Comparison of ENCODE assay signal across 22 mouse cellular contexts in the genomic region with DNA sequence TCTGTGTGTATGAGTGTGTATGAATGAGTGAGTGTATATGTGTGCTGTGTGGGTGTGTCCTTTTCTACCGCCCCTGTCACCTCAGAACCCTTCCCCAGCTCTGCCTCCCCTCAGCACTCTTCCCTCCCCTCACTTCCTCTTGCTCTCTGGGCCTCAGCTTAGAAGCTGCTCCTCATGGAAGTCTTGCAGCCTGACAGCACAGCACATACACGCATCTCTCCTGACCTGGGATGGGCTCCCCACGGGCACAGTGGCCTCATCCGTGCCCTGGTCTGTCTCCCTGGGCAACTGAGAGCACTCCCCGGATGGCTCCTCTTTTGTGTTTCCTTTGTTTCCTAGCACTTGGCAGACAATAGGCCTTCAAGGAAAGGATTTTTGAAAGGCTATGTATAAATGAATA. TPM values are rescaled to one million over a fixed set of nuclear protein-coding genes. Genes with fewer than 3 reads are reported as not detected.
DNase-seq lines count a peak whose midpoint lies in the region; ATAC-seq lines count a peak whose summit lies in the region.
"Had no signal": no experiment of that assay in that cellular context is flagged by ENCODE, and none has a peak within 500 bp of the region (broad histone marks: within the 10 kb centered on the region; RNA-seq: fewer than 3 reads in every experiment).

No protein-coding gene starts in this region.

- H3K36me3 ChIP-seq in hindbrain, embryonic 10.5 days: 0 out of 2 replicates have a peak, but pooled peaks cover 6% of the 10 kb centered on the region
- H3K36me3 ChIP-seq in hindbrain, embryonic 16.5 days (ENCODE audit: control insufficient read depth, insufficient read depth, low read length): no peaks in the 10 kb centered on the region
- no peaks in the 10 kb centered on the region for H3K36me3 ChIP-seq in liver, embryonic 11.5 days (ENCODE audit: control insufficient read depth, insufficient read depth, low read length)
- H3K36me3 ChIP-seq: forebrain, embryonic 15.5 days had no signal

- no peak for ATAC-seq in hindbrain, embryonic 16.5 days
- no peak for ATAC-seq in liver, embryonic 11.5 days (replicated peaks; ENCODE audit: low FRiP score)
- ATAC-seq: forebrain, embryonic 15.5 days had no signal

- no peaks in the 10 kb centered on the region for H3K27me3 ChIP-seq in hindbrain, embryonic 10.5 days (ENCODE audit: insufficient read depth, poor library complexity, severe bottlenecking)
- no peaks in the 10 kb centered on the region for H3K27me3 ChIP-seq in hindbrain, embryonic 16.5 days (replicated peaks; ENCODE audit: control insufficient read depth, insufficient read depth, low read length)
- no peaks in the 10 kb centered on the region for H3K27me3 ChIP-seq in liver, embryonic 11.5 days (replicated peaks; ENCODE audit: control insufficient read depth, insufficient read depth, low read length)
- H3K27me3 ChIP-seq: forebrain, embryonic 15.5 days had no signal

- intact Hi-C loops in left cerebral cortex, postnatal 36 days (cut with DNase I): no loop called here

- H3K4me3 ChIP-seq in hindbrain, embryonic 10.5 days: no peak overlapping the region; the same call in 1 of the 2 replicates
- no peak overlapping the region for H3K4me3 ChIP-seq in hindbrain, embryonic 16.5 days (ENCODE audit: low read length)
- no peak overlapping the region for H3K4me3 ChIP-seq in liver, embryonic 11.5 days (ENCODE audit: low read depth, low read length)
- H3K4me3 ChIP-seq: forebrain, embryonic 15.5 days; layer of hippocampus, adult 2 months; myocyte had no signal

- 19% methylated on average over 5 of the region's 5 CpGs for WGBS in hindbrain, embryonic 10.5 days
- WGBS in hindbrain, embryonic 16.5 days: 9% methylated on average over 5 of the region's 5 CpGs
- WGBS in liver, embryonic 11.5 days: 53% methylated on average over 5 of the region's 5 CpGs

- peaks cover 35% of the 10 kb centered on the region for H3K4me1 ChIP-seq in hindbrain, embryonic 10.5 days (replicated peaks)
- H3K4me1 ChIP-seq in hindbrain, embryonic 16.5 days (ENCODE audit: control insufficient read depth, insufficient read depth, low read depth, low read length): no peaks in the 10 kb centered on the region
- H3K4me1 ChIP-seq in liver, embryonic 11.5 days (replicated peaks; ENCODE audit: control insufficient read depth, insufficient read depth, low read length): peaks cover 35% of the 10 kb centered on the region

- no peak overlapping the region for H3K4me2 ChIP-seq in hindbrain, embryonic 16.5 days (ENCODE audit: low read length)
- no peak overlapping the region; the same call in 1 of the 2 replicates for H3K4me2 ChIP-seq in liver, embryonic 11.5 days
- H3K4me2 ChIP-seq: forebrain, embryonic 15.5 days; lung, embryonic 14.5 days had no signal

- peak; percentile 65 for DNase-seq in hindbrain, embryonic 10.5 days (ENCODE audit: low spot score)
- DNase-seq in spleen, postnatal 10 days (ENCODE audit: low spot score in 2 of 2): peak; percentile 39 to 59
- DNase-seq in spleen, adult 12 weeks (ENCODE audit: low spot score): no peak
- DNase-seq in liver, embryonic 11.5 days (ENCODE audit: low spot score): no peak
- DNase-seq in ovary, adult 18-20 months (ENCODE audit: low spot score): no peak
- no peak for DNase-seq in left cerebral cortex, postnatal 36 days (ENCODE audit: low spot score in 2 of 2)
- no peak for DNase-seq in right cerebral cortex, adult 2 months (ENCODE audit: low spot score in 2 of 2)
- DNase-seq: adrenal gland, postnatal 14 days; B cell, adult 2 months; cerebellum, adult 11 months; cerebellum, postnatal 10 days; gastrocnemius, postnatal 25 days; kidney, adult 8-10 months; kidney, postnatal 14 days; lung, embryonic 14.5 days; lung, postnatal 4 days; midbrain, embryonic 14.5 days; right cerebral cortex, postnatal 4 days had no signal

- H3K9me3 ChIP-seq in hindbrain, embryonic 10.5 days: peaks cover 12% of the 10 kb centered on the region
- no peaks in the 10 kb centered on the region for H3K9me3 ChIP-seq in hindbrain, embryonic 16.5 days (ENCODE audit: control insufficient read depth, low read length)
- H3K9me3 ChIP-seq in liver, embryonic 11.5 days (ENCODE audit: control insufficient read depth, low read length): peaks cover 6% of the 10 kb centered on the region
- H3K9me3 ChIP-seq: forebrain, embryonic 15.5 days had no signal

- H3K27ac ChIP-seq in hindbrain, embryonic 10.5 days: peak overlapping the region; percentile 83
- H3K27ac ChIP-seq in hindbrain, embryonic 16.5 days (ENCODE audit: low read depth, low read length): no peak overlapping the region
- H3K27ac ChIP-seq in liver, embryonic 11.5 days (ENCODE audit: low read depth, low read length): peak overlapping the region; percentile 97
- H3K27ac ChIP-seq: forebrain, embryonic 15.5 days; layer of hippocampus, adult 2 months had no signal

- no peak overlapping the region for H3K9ac ChIP-seq in hindbrain, embryonic 16.5 days (ENCODE audit: low read depth, low read length)
- peak overlapping the region; percentile 65; the same call in 1 of the 2 replicates for H3K9ac ChIP-seq in liver, embryonic 11.5 days (ENCODE audit: low read depth, low read length)
- H3K9ac ChIP-seq: forebrain, embryonic 15.5 days; lung, embryonic 14.5 days had no signal

RNA-seq across cellular contexts. Expression of gene Phospho1, which starts 14.7 kb away (rescaled TPM):
- polyA plus RNA-seq in hindbrain, embryonic 10.5 days (2016; fragmentation: Nextera tagmentation; extraction: Ambion mirVana): 0.42 and 0.86 TPM in 2 replicates
- 0.54 TPM in 1 of 2 replicates, not detected in the other for polyA plus RNA-seq in hindbrain, embryonic 16.5 days (2015; fragmentation: Nextera tagmentation; extraction: Ambion mirVana)
- polyA plus RNA-seq in liver, embryonic 11.5 days (2014; fragmentation: Nextera tagmentation; extraction: Ambion mirVana): 0.48 and 0.74 TPM in 2 replicates
- 10 to 100 TPM; 70.8 to 84.6 TPM for total RNA-seq in left cerebral cortex, postnatal 36 days (2021)
- polyA plus RNA-seq: forebrain, embryonic 15.5 days; lung, embryonic 14.5 days had no signal

RNA-seq across cellular contexts. Expression of gene Gngt2, which starts 27.4 kb away (rescaled TPM):
- 7.9 and 8.4 TPM in 2 replicates for polyA plus RNA-seq in hindbrain, embryonic 10.5 days (2016; fragmentation: Nextera tagmentation; extraction: Ambion mirVana)
- polyA plus RNA-seq in hindbrain, embryonic 16.5 days (2015; fragmentation: Nextera tagmentation; extraction: Ambion mirVana): 3.7 and 3.9 TPM in 2 replicates
- polyA plus RNA-seq in liver, embryonic 11.5 days (2014; fragmentation: Nextera tagmentation; extraction: Ambion mirVana): 19.5 and 22.3 TPM in 2 replicates
- 1 to 10 TPM; 3.1 to 3.9 TPM for total RNA-seq in left cerebral cortex, postnatal 36 days (2021)

RNA-seq across cellular contexts. Expression of gene Abi3, which starts 32.7 kb away (rescaled TPM):
- polyA plus RNA-seq in hindbrain, embryonic 10.5 days (2016; fragmentation: Nextera tagmentation; extraction: Ambion mirVana): 3.5 and 4.4 TPM in 2 replicates
- 2.4 and 2.6 TPM in 2 replicates for polyA plus RNA-seq in hindbrain, embryonic 16.5 days (2015; fragmentation: Nextera tagmentation; extraction: Ambion mirVana)
- 6.4 and 7.9 TPM in 2 replicates for polyA plus RNA-seq in liver, embryonic 11.5 days (2014; fragmentation: Nextera tagmentation; extraction: Ambion mirVana)
- total RNA-seq in left cerebral cortex, postnatal 36 days (2021): 1 to 10 TPM; 5.1 to 5.3 TPM

Comparison
In these comparisons a context has a peak if more than half of its experiments do, and no peak if none do; other contexts are left out.
1. DNase-seq: peak in hindbrain, embryonic 10.5 days (single experiment) and spleen, postnatal 10 days (2 of 2); none in spleen, adult 12 weeks (single experiment), liver, embryonic 11.5 days (single experiment), ovary, adult 18-20 months (single experiment), left cerebral cortex, postnatal 36 days (0 of 2) and right cerebral cortex, adult 2 months (0 of 2).